Mouse (Mus musculus) megakaryocyte, embryonic 14.5 days (primary cell): ENCODE measurements around the gene Dusp12.

Experiments used
- FLI1 ChIP-seq: IDR thresholded peaks from 2 replicates; pipeline ENCODE4 v1.6.1; 2012; ENCODE audit warnings: low read length, inconsistent platforms, mixed read lengths
- GATA1 ChIP-seq: IDR thresholded peaks from 3 replicates; pipeline ENCODE4 v1.6.1; 2012; ENCODE audit warnings: mixed read lengths, low read length, inconsistent platforms, borderline replicate concordance

GRCm38 (mm10) chr1:170829781-170830180 is 55.6 kb downstream of the Dusp12 start:
- TF ChIP-seq FLI1 = no peak
- TF ChIP-seq GATA1 = no peak
